ENCODE assay signal across 9 mouse cellular contexts in the genomic region with DNA sequence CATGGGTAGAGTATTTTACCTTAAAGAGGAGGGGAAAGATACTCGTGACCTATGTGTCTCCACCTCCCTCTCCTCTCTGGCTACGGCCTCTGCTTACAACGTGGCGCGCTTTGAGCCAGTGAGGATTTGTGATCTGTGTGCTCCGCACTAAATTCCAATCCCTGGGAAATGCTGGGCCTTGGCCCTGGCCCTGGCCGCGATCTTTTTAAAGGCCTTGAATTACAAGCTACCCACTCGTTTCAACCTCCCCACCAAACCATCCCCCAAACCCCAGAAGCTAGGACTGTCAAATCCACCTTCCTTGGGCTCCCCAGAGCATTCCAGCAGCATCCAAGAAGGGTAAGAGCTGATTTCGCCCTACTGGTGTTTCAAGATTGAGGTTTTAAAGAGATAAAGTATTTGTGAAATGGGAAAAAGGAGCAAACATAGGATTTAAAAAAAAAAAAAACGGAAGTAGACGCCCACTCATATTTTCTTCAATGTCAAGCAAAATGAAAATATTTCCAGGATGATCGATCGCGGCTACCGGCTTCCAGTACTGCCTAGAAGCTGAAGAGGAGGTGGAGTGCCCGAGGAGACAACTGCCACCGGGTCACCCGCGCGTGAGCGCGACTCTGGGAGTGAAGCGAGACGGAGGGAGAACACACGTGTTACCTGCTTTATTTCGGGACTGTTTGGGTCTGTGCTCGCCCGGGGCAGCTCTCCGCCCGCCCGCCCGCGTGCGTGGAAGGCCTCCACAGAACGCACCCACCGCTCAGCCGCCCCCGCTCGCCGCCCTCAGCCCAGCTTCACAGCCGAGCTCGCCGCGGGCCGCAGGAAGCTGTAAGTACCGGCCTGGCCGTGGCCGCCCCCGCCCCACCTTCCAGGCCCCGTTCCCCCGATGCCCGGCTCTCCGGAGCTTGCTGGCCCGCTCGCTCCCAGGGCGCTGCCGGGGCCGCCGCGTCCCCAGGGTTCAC. TPM values are rescaled to one million over a fixed set of nuclear protein-coding genes. Genes with fewer than 3 reads are reported as not detected.
DNase-seq lines count a peak whose midpoint lies in the region; ATAC-seq lines count a peak whose summit lies in the region.
"Had no signal": no experiment of that assay in that cellular context is flagged by ENCODE, and none has a peak within 500 bp of the region (broad histone marks: within the 10 kb centered on the region; RNA-seq: fewer than 3 reads in every experiment).

TSS of gene Foxg1 (plus strand) at position 96 of the 956 bp plus-strand sequence.

- H3K4me3 ChIP-seq in heart, embryonic 14.5 days (ENCODE audit: control insufficient read depth in 1 of 2, insufficient read depth in 1 of 2, low read depth in 1 of 2, low read length in 2 of 2) = peak within 1 kb of the TSS; percentile 12 to 40; a peak in 3 of 4 replicates
- peak within 1 kb of the TSS; percentile 52 for H3K4me3 ChIP-seq in hindbrain, embryonic 10.5 days
- H3K4me3 ChIP-seq in limb, embryonic 12.5 days (replicated peaks) = peak within 1 kb of the TSS; percentile 41

- WGBS in heart, embryonic 14.5 days = 2% methylated on average over 61 of the region's 61 CpGs
- WGBS in hindbrain, embryonic 10.5 days = 1% methylated on average over 61 of the region's 61 CpGs
- WGBS in limb, embryonic 12.5 days = under 1% methylated on average over 52 of the region's 61 CpGs

- H3K9ac ChIP-seq in heart, embryonic 14.5 days (ENCODE audit: low read length) = no peak within 1 kb of the TSS
- H3K9ac ChIP-seq in limb, embryonic 12.5 days (replicated peaks) = no peak within 1 kb of the TSS; the same call in 1 of the 2 replicates

- DNase-seq in heart, postnatal 25 days (ENCODE audit: low spot score) = no peak
- peak; percentile 53 for DNase-seq in ZHBTc4 (ENCODE audit: low read depth, low spot score)
- DNase-seq in hindbrain, embryonic 10.5 days (ENCODE audit: low spot score) = peak; percentile 52
- peak; percentile 62 for DNase-seq in right cerebral cortex, postnatal 14 days
- no peak for DNase-seq in spleen, postnatal 4 days (ENCODE audit: low spot score in 2 of 2)
- no peak for DNase-seq in spleen, adult 18-20 months

- peak within 1 kb of the TSS; percentile 64 for H3K4me2 ChIP-seq in heart, embryonic 14.5 days (ENCODE audit: low read length)
- peak within 1 kb of the TSS; percentile 60 for H3K4me2 ChIP-seq in limb, embryonic 12.5 days

- intact Hi-C loops in heart, postnatal 25 days (cut with DNase I) = loop anchor here (10.0 kb wide), 1 partner anchor 1542 kb away; no protein-coding TSS in a partner anchor

- H3K36me3 ChIP-seq in heart, embryonic 14.5 days (ENCODE audit: control insufficient read depth, insufficient read depth, low read length) = no peaks in the 10 kb centered on the region
- H3K36me3 ChIP-seq in hindbrain, embryonic 10.5 days = no peaks in the 10 kb centered on the region
- no peaks in the 10 kb centered on the region for H3K36me3 ChIP-seq in limb, embryonic 12.5 days

- ATAC-seq in heart, embryonic 14.5 days (ENCODE audit: insufficient number of reproducible peaks, insufficient read depth, low FRiP score, low read depth) = no peak
- peak; percentile 23; the same call in 1 of the 2 replicates for ATAC-seq in limb, embryonic 12.5 days (ENCODE audit: insufficient number of reproducible peaks, insufficient read depth, low FRiP score, low TSS enrichment, low read depth)

- no peaks in the 10 kb centered on the region for H3K9me3 ChIP-seq in heart, embryonic 14.5 days (ENCODE audit: control insufficient read depth, low read length)
- H3K9me3 ChIP-seq in hindbrain, embryonic 10.5 days = no peaks in the 10 kb centered on the region
- no peaks in the 10 kb centered on the region for H3K9me3 ChIP-seq in limb, embryonic 12.5 days

- H3K4me1 ChIP-seq in heart, embryonic 14.5 days (ENCODE audit: control insufficient read depth in 2 of 2, insufficient read depth in 2 of 2, low read length in 2 of 2) = peaks cover 2 to 12% of the 10 kb centered on the region in 2 experiments; a peak in 3 of 4 replicates
- H3K4me1 ChIP-seq in hindbrain, embryonic 10.5 days (replicated peaks) = peaks cover 28% of the 10 kb centered on the region
- peaks cover 7% of the 10 kb centered on the region for H3K4me1 ChIP-seq in limb, embryonic 12.5 days (replicated peaks)

- H3K27me3 ChIP-seq in heart, embryonic 14.5 days (ENCODE audit: control insufficient read depth, insufficient read depth, low read length) = peaks cover 91% of the 10 kb centered on the region
- H3K27me3 ChIP-seq in hindbrain, embryonic 10.5 days (ENCODE audit: insufficient read depth, poor library complexity, severe bottlenecking) = peaks cover 99% of the 10 kb centered on the region
- peaks cover 76% of the 10 kb centered on the region for H3K27me3 ChIP-seq in limb, embryonic 12.5 days
- H3K27me3 ChIP-seq: CH12.LX had no signal

- H3K27ac ChIP-seq in heart, embryonic 14.5 days (replicated peaks in 1 of 2; ENCODE audit: control insufficient read depth in 1 of 2, insufficient read depth in 1 of 2, low read depth in 2 of 2, low read length in 2 of 2) = no peak within 1 kb of the TSS
- peak within 1 kb of the TSS; percentile 64 for H3K27ac ChIP-seq in hindbrain, embryonic 10.5 days
- H3K27ac ChIP-seq in limb, embryonic 12.5 days = no peak within 1 kb of the TSS

RNA-seq across cellular contexts. Expression of gene Foxg1, which starts in this region (rescaled TPM):
- not detected in 2 replicates for polyA plus RNA-seq in heart, embryonic 14.5 days (2014; fragmentation: Nextera tagmentation; extraction: Ambion mirVana)
- not detected for total RNA-seq in heart, postnatal 25 days (2021)
- 0.81 and 1.9 TPM in 2 replicates for polyA plus RNA-seq in hindbrain, embryonic 10.5 days (2016; fragmentation: Nextera tagmentation; extraction: Ambion mirVana)
- not detected in 2 replicates for polyA plus RNA-seq in limb, embryonic 12.5 days (2016; fragmentation: Nextera tagmentation; extraction: Ambion mirVana)
- total RNA-seq: CH12.LX had no signal

Comparison
In these comparisons a context has a peak if more than half of its experiments do, and no peak if none do; other contexts are left out.
1. Peak in ATAC-seq, H3K4me3 ChIP-seq and H3K4me2 ChIP-seq in limb, embryonic 12.5 days; RNA of the gene not detected or under 1 TPM.
2. DNase-seq: peak in ZHBTc4 (single experiment), hindbrain, embryonic 10.5 days (single experiment) and right cerebral cortex, postnatal 14 days (single experiment); none in heart, postnatal 25 days (single experiment), spleen, postnatal 4 days (0 of 2) and spleen, adult 18-20 months (0 of 2).
3. Peak in every context shown above with its lines, with median percentiles within 50 percentile points of each other: H3K4me3 ChIP-seq.